In genomic region chr11:118729373-118729772, GRCm38 (mm10) we compare ENCODE assay signal across 8 mouse cellular contexts.
DNase-seq lines count a peak whose midpoint lies in the region; ATAC-seq and TF ChIP-seq lines count a peak whose summit lies in the region.

No protein-coding gene starts in this region.

- no peak overlapping the region for H3K27ac ChIP-seq in midbrain, embryonic 13.5 days
- H3K27ac ChIP-seq in midbrain, postnatal 0 days (ENCODE audit: low read depth, low read length) = no peak overlapping the region
- H3K27ac ChIP-seq in limb, embryonic 14.5 days (replicated peaks; ENCODE audit: low read depth, low read length) = no peak overlapping the region
- no peak overlapping the region for H3K27ac ChIP-seq in stomach, embryonic 16.5 days (ENCODE audit: low read length)
- no peak overlapping the region for H3K27ac ChIP-seq in layer of hippocampus, adult 2 months

- peaks cover 44% of the 10 kb centered on the region for H3K4me1 ChIP-seq in midbrain, embryonic 13.5 days (replicated peaks)
- no peaks in the 10 kb centered on the region for H3K4me1 ChIP-seq in midbrain, postnatal 0 days (ENCODE audit: insufficient read depth, low read length)
- no peaks in the 10 kb centered on the region for H3K4me1 ChIP-seq in limb, embryonic 14.5 days (ENCODE audit: control insufficient read depth, insufficient read depth, low read length)
- H3K4me1 ChIP-seq in stomach, embryonic 16.5 days (ENCODE audit: control insufficient read depth, insufficient read depth, low read length) = peaks cover 7% of the 10 kb centered on the region

- WGBS in midbrain, embryonic 13.5 days = 35% methylated on average over 8 of the region's 8 CpGs
- 51% methylated on average over 8 of the region's 8 CpGs for WGBS in midbrain, postnatal 0 days
- WGBS in limb, embryonic 14.5 days = 30% methylated on average over 8 of the region's 8 CpGs
- WGBS in stomach, embryonic 16.5 days = 22% methylated on average over 8 of the region's 8 CpGs

- H3K4me3 ChIP-seq in midbrain, embryonic 13.5 days (replicated peaks) = no peak overlapping the region
- H3K4me3 ChIP-seq in midbrain, postnatal 0 days (ENCODE audit: low read depth, low read length) = no peak overlapping the region
- H3K4me3 ChIP-seq in limb, embryonic 14.5 days (replicated peaks; ENCODE audit: low read length) = no peak overlapping the region
- no peak overlapping the region for H3K4me3 ChIP-seq in stomach, embryonic 16.5 days (replicated peaks; ENCODE audit: low read length)
- H3K4me3 ChIP-seq in layer of hippocampus, adult 2 months = no peak overlapping the region

- no peaks in the 10 kb centered on the region for H3K36me3 ChIP-seq in midbrain, embryonic 13.5 days
- H3K36me3 ChIP-seq in midbrain, postnatal 0 days (ENCODE audit: insufficient read depth, low read length) = no peaks in the 10 kb centered on the region
- H3K36me3 ChIP-seq in limb, embryonic 14.5 days (ENCODE audit: control insufficient read depth, insufficient read depth, low read length) = no peaks in the 10 kb centered on the region
- H3K36me3 ChIP-seq in stomach, embryonic 16.5 days (ENCODE audit: control insufficient read depth, insufficient read depth, low read length) = no peaks in the 10 kb centered on the region

- ATAC-seq in midbrain, embryonic 13.5 days = peak; percentile 29; the same call in 1 of the 2 replicates
- ATAC-seq in midbrain, postnatal 0 days (ENCODE audit: low FRiP score) = no peak
- peak; percentile 34; the same call in 1 of the 2 replicates for ATAC-seq in limb, embryonic 14.5 days (ENCODE audit: low FRiP score, low read depth)
- ATAC-seq in stomach, embryonic 16.5 days (ENCODE audit: insufficient read depth, low FRiP score) = peak; percentile 49; the same call in 1 of the 2 replicates
- ATAC-seq in megakaryocyte-erythroid progenitor cell, adult 5-6 weeks (replicated peaks; ENCODE audit: low FRiP score, low TSS enrichment, poor library complexity, severe bottlenecking) = no peak

- no peak overlapping the region for H3K4me2 ChIP-seq in midbrain, embryonic 13.5 days (replicated peaks)
- no peak overlapping the region for H3K4me2 ChIP-seq in midbrain, postnatal 0 days (ENCODE audit: low read depth, low read length, poor library complexity, severe bottlenecking)
- no peak overlapping the region for H3K4me2 ChIP-seq in limb, embryonic 14.5 days (replicated peaks; ENCODE audit: low read depth, low read length, severe bottlenecking)
- H3K4me2 ChIP-seq in stomach, embryonic 16.5 days (ENCODE audit: low read depth, low read length) = no peak overlapping the region

- H3K27me3 ChIP-seq in midbrain, embryonic 13.5 days = no peaks in the 10 kb centered on the region
- no peaks in the 10 kb centered on the region for H3K27me3 ChIP-seq in midbrain, postnatal 0 days (ENCODE audit: insufficient read depth, low read length)
- no peaks in the 10 kb centered on the region for H3K27me3 ChIP-seq in limb, embryonic 14.5 days (ENCODE audit: control insufficient read depth, insufficient read depth, low read length)
- H3K27me3 ChIP-seq in stomach, embryonic 16.5 days (ENCODE audit: control insufficient read depth, insufficient read depth, low read length) = no peaks in the 10 kb centered on the region

- TF ChIP-seq POLR2A in limb, embryonic 14.5 days (IDR thresholded peaks at IDR 0.05; ENCODE audit: borderline replicate concordance, extremely low read depth, insufficient read depth, insufficient read length) = no peak

- TF ChIP-seq CTCF in midbrain, postnatal 0 days (IDR thresholded peaks at IDR 0.05) = no peak
- TF ChIP-seq CTCF in layer of hippocampus, adult 2 months (conservative IDR thresholded peaks at IDR 0.05) = no peak

- no peak overlapping the region for H3K9ac ChIP-seq in midbrain, embryonic 13.5 days (replicated peaks)
- no peak overlapping the region for H3K9ac ChIP-seq in midbrain, postnatal 0 days (replicated peaks; ENCODE audit: low read length, poor library complexity, severe bottlenecking)
- no peak overlapping the region for H3K9ac ChIP-seq in limb, embryonic 14.5 days (ENCODE audit: low read depth, low read length, severe bottlenecking)
- H3K9ac ChIP-seq in stomach, embryonic 16.5 days (ENCODE audit: low read length) = no peak overlapping the region

- DNase-seq in cerebellum, postnatal 10 days = peak; percentile 70 to 76
- DNase-seq in cerebellum, adult 8-10 months = no peak
- no peak for DNase-seq in midbrain, postnatal 0 days (ENCODE audit: low spot score)
- DNase-seq in limb, embryonic 14.5 days (ENCODE audit: low spot score) = peak; percentile 27
- no peak for DNase-seq in layer of hippocampus, adult 2 months (ENCODE audit: low spot score in 2 of 2)

- H3K9me3 ChIP-seq in midbrain, embryonic 13.5 days = no peaks in the 10 kb centered on the region
- H3K9me3 ChIP-seq in midbrain, postnatal 0 days (ENCODE audit: low read length) = no peaks in the 10 kb centered on the region
- no peaks in the 10 kb centered on the region for H3K9me3 ChIP-seq in limb, embryonic 14.5 days (ENCODE audit: control insufficient read depth, low read length)
- H3K9me3 ChIP-seq in stomach, embryonic 16.5 days (replicated peaks; ENCODE audit: control insufficient read depth, low read length) = no peaks in the 10 kb centered on the region

Comparison
In these comparisons a context has a peak if more than half of its experiments do, and no peak if none do; other contexts are left out.
1. DNase-seq: peak in cerebellum, postnatal 10 days (2 of 2) and limb, embryonic 14.5 days (single experiment); none in cerebellum, adult 8-10 months (single experiment), midbrain, postnatal 0 days (single experiment) and layer of hippocampus, adult 2 months (0 of 2).
2. ATAC-seq: peak in midbrain, embryonic 13.5 days (single experiment), limb, embryonic 14.5 days (single experiment) and stomach, embryonic 16.5 days (single experiment); none in midbrain, postnatal 0 days (single experiment) and megakaryocyte-erythroid progenitor cell, adult 5-6 weeks (single experiment).